Mouse (Mus musculus) hindbrain, embryonic 13.5 days (tissue): ENCODE measurements around the gene Nin. TPM values are rescaled to one million over a fixed set of nuclear protein-coding genes. Genes with fewer than 3 reads are reported as not detected.
A peak's percentile ranks its signal among the peaks of the same experiment; 100 is the strongest.

Experiments
- ATAC-seq: fragments of 200-750 bp; cut with Nextera tagmentation; 2 replicates; pipeline ENCODE4 v1.8.0; 2017; ENCODE audit warnings: moderate TSS enrichment; ENCODE audit not compliant: low FRiP score
- H3K27ac ChIP-seq: fragments of 300-500 bp; sonication (generic); 2 replicates; pipeline ENCODE4 v1.5.1; 2015; ENCODE audit warnings: inconsistent platforms, mild to moderate bottlenecking, moderate library complexity
- H3K27me3 ChIP-seq: fragments of 300-500 bp; sonication (generic); 2 replicates; pipeline ENCODE4 v1.6.1; 2015; ENCODE audit warnings: mild to moderate bottlenecking, inconsistent platforms
- H3K36me3 ChIP-seq: fragments of 300-500 bp; sonication (generic); 2 replicates; pipeline ENCODE4 v1.6.1; 2015; ENCODE audit warnings: mild to moderate bottlenecking, inconsistent platforms
- H3K4me1 ChIP-seq: fragments of 300-500 bp; sonication (generic); replicated peaks from 2 replicates; pipeline ENCODE4 v1.6.1; 2015; ENCODE audit warnings: inconsistent platforms
- H3K4me2 ChIP-seq: fragments of 300-500 bp; sonication (generic); 2 replicates; pipeline ENCODE4 v1.6.1; 2015; ENCODE audit warnings: inconsistent platforms, mild to moderate bottlenecking, moderate library complexity
- H3K4me3 ChIP-seq: fragments of 300-500 bp; sonication (generic); 2 replicates; pipeline ENCODE4 v1.5.1; 2015; ENCODE audit warnings: mild to moderate bottlenecking, inconsistent platforms
- H3K9ac ChIP-seq: fragments of 300-500 bp; sonication (generic); 2 replicates; pipeline ENCODE4 v1.6.1; 2015; ENCODE audit warnings: mild to moderate bottlenecking, inconsistent platforms
- H3K9me3 ChIP-seq: fragments of 300-500 bp; sonication (generic); 2 replicates; pipeline ENCODE4 v1.6.1; 2016; ENCODE audit warnings: inconsistent platforms
- WGBS: fragments of 180-500 bp; shearing (Covaris S2); methylation state at CpG from one replicate; pipeline ENCODE4 v1.1.7; 2015; 5-methylcytosine and 5-hydroxymethylcytosine counted together
- polyA plus RNA-seq: library from polyadenylated mRNA; unstranded; fragments of >200 nt; fragmentation: Nextera tagmentation; extraction: Ambion mirVana; gene quantifications from 2 replicates; pipeline ENCODE4 v1.2.1, GENCODE M21; 2015

Nin gene
- polyA plus RNA-seq, 1 experiment from 2014 or later = 13.3 TPM

DNA sequence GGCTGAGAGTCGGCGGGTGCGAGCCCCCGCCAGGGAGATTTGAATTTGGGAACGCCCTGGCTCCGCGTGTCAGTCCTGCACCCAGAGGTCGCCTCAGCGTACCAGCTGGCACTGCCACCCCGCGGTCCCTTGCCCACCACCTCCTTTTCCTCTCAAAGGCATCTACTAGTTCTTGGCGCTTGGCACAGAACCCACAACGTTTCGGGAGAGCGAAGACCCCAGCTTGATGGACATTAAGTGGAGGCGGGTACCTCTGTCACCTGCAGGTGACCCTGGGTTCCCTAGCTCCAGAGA, 1.5 kb downstream of the Nin start:
- peak; percentile 50 for ATAC-seq
- peak overlapping the region; percentile 94 for H3K9ac ChIP-seq
- peak overlapping the region; percentile 73 for H3K4me2 ChIP-seq
- 5% methylated on average over 14 of the region's 16 CpGs for WGBS
- peak overlapping the region; percentile 94 for H3K27ac ChIP-seq
- H3K9me3 ChIP-seq = no peaks in the 10 kb centered on the region
- H3K36me3 ChIP-seq = no peaks in the 10 kb centered on the region
- peaks cover 45% of the 10 kb centered on the region for H3K4me1 ChIP-seq
- 0 out of 2 replicates have a peak, but pooled peaks cover 9% of the 10 kb centered on the region for H3K27me3 ChIP-seq
- peak overlapping the region; percentile 82 for H3K4me3 ChIP-seq

GRCm38 (mm10) chr12:70111367-70112089, 2.0 kb downstream of the Nin start:
- Histone ChIP-seq H3K4me2 (peak overlapping the region; percentile 73), H3K27ac (peak overlapping the region; percentile 94), H3K36me3 (no peaks in the 10 kb centered on the region), H3K9me3 (no peaks in the 10 kb centered on the region), H3K27me3 (0 out of 2 replicates have a peak, but pooled peaks cover 9% of the 10 kb centered on the region), H3K4me3 (peak overlapping the region; percentile 82), H3K9ac (peak overlapping the region; percentile 94), H3K4me1 (peaks cover 50% of the 10 kb centered on the region)
- ATAC-seq = peak; percentile 84
- under 1% methylated on average over 87 of the region's 101 CpGs for WGBS

DNA sequence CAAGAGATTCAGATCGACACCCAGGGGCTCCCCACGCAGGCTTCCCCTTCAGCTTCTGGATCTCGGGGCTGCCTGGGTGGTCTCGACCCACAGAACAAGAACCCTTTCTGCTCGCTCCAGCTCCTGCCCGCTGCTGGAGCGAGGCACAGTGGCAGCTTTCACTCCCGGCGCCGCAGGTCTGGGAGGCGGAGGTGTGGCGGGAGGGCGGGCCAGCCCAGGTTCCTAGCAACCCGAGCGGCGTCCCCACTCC, 2.5 kb downstream of the Nin start:
- H3K4me2 ChIP-seq = peak overlapping the region; percentile 73
- H3K27me3 ChIP-seq = 0 out of 2 replicates have a peak, but pooled peaks cover 9% of the 10 kb centered on the region
- peak overlapping the region; percentile 94 for H3K9ac ChIP-seq
- H3K4me3 ChIP-seq = peak overlapping the region; percentile 82
- H3K4me1 ChIP-seq = peaks cover 55% of the 10 kb centered on the region
- H3K9me3 ChIP-seq = no peaks in the 10 kb centered on the region
- under 1% methylated on average over 16 of the region's 16 CpGs for WGBS
- peak; percentile 65; the same call in 1 of the 2 replicates for ATAC-seq
- no peaks in the 10 kb centered on the region for H3K36me3 ChIP-seq
- H3K27ac ChIP-seq = peak overlapping the region; percentile 94

- H3K27ac ChIP-seq = peak overlapping the region; percentile 94
- ATAC-seq = peak; percentile 1; the same call in 1 of the 2 replicates
- 0 out of 2 replicates have a peak, but pooled peaks cover 8% of the 10 kb centered on the region for H3K27me3 ChIP-seq
- H3K9ac ChIP-seq = peak overlapping the region; percentile 94
- 9% methylated on average over 23 of the region's 23 CpGs for WGBS
- no peaks in the 10 kb centered on the region for H3K36me3 ChIP-seq
- no peaks in the 10 kb centered on the region for H3K9me3 ChIP-seq
- peaks cover 60% of the 10 kb centered on the region for H3K4me1 ChIP-seq
- peak overlapping the region; percentile 82 for H3K4me3 ChIP-seq
- H3K4me2 ChIP-seq = peak overlapping the region; percentile 73
Observed at GRCm38 (mm10) chr12:70110375-70111116, 3.0 kb downstream of the Nin start.

- 39% methylated on average over 6 of the region's 6 CpGs for WGBS
- peak overlapping the region; percentile 73 for H3K4me2 ChIP-seq
- no peaks in the 10 kb centered on the region for H3K36me3 ChIP-seq
- peaks cover 66% of the 10 kb centered on the region for H3K4me1 ChIP-seq
- peak overlapping the region; percentile 94; the same call in 1 of the 2 replicates for H3K27ac ChIP-seq
- 0 out of 2 replicates have a peak, but pooled peaks cover 3% of the 10 kb centered on the region for H3K27me3 ChIP-seq
- no peaks in the 10 kb centered on the region for H3K9me3 ChIP-seq
- H3K4me3 ChIP-seq = peak overlapping the region; percentile 82
- no peak for ATAC-seq
- peak overlapping the region; percentile 94 for H3K9ac ChIP-seq
Observed at GRCm38 (mm10) chr12:70109921-70110320, 3.6 kb downstream of the Nin start.

DNA sequence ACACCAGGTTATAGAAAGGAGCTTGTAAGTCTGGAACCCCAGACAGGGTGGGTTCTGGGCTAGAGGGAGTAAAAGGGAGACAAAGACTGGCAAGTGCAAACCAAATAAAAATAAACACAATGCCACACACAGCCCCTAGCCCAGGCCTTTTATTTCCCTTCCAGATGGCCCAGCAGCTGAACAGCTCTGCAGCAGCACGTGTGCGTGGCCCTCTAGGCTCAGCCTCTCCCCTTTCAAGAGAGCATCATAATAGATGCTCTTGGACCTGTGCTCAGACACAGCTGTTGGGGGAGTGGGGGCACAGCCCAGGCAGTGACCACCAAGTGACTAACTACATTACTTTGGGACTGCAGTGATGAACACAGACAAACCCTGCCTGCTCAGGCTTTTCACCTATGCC, 5.4 kb downstream of the Nin start:
- Histone ChIP-seq H3K4me1 (peaks cover 82% of the 10 kb centered on the region), H3K9ac (0 out of 2 replicates have a peak overlapping the region, but pooled peaks have one; percentile 19), H3K27me3 (no peaks in the 10 kb centered on the region), H3K27ac (peak overlapping the region; percentile 61), H3K4me2 (peak overlapping the region; percentile 73), H3K4me3 (no peak overlapping the region), H3K36me3 (no peaks in the 10 kb centered on the region), H3K9me3 (no peaks in the 10 kb centered on the region)
- ATAC-seq = 0 out of 2 replicates have a peak, but pooled peaks have one; percentile 5
- 13% methylated on average over 2 of the region's 2 CpGs for WGBS

DNA sequence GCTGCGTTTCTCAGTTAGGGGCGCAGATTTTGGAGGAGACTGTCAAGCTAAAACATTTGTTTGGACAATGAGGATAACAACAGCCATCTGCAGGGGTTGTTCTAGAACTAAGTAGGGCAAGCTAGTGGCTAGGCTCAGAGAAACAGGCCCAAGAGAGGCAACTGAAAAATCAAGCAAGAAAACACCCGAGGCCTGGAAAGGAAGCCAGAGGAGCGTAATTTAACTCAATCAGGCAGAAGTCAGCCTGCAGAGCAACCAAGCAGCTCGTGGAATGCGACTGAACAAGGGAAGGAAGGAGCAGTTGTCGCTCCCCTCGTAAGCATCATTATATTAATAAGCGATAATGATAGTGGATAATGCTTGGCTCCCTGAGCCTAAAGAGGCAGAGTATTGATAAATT, 7.0 kb downstream of the Nin start:
- no peaks in the 10 kb centered on the region for H3K9me3 ChIP-seq
- H3K4me1 ChIP-seq = peaks cover 80% of the 10 kb centered on the region
- H3K36me3 ChIP-seq = peaks cover 8% of the 10 kb centered on the region
- no peak overlapping the region for H3K4me2 ChIP-seq
- no peak overlapping the region for H3K4me3 ChIP-seq
- whole genome bisulfite sequencing = 43% methylated on average over 9 of the region's 9 CpGs
- peak overlapping the region; percentile 71 for H3K27ac ChIP-seq
- H3K27me3 ChIP-seq = no peaks in the 10 kb centered on the region
- no peak overlapping the region for H3K9ac ChIP-seq
- ATAC-seq = no peak

- no peak for ATAC-seq
- Histone ChIP-seq H3K9me3 (no peaks in the 10 kb centered on the region), H3K4me3 (no peak overlapping the region), H3K9ac (no peak overlapping the region), H3K27me3 (no peaks in the 10 kb centered on the region), H3K4me2 (no peak overlapping the region), H3K4me1 (peaks cover 82% of the 10 kb centered on the region), H3K27ac (no peak overlapping the region), H3K36me3 (peaks cover 9% of the 10 kb centered on the region)
- 54% methylated on average over 6 of the region's 6 CpGs for WGBS
Observed at GRCm38 (mm10) chr12:70105885-70106284, 7.6 kb downstream of the Nin start.

DNA sequence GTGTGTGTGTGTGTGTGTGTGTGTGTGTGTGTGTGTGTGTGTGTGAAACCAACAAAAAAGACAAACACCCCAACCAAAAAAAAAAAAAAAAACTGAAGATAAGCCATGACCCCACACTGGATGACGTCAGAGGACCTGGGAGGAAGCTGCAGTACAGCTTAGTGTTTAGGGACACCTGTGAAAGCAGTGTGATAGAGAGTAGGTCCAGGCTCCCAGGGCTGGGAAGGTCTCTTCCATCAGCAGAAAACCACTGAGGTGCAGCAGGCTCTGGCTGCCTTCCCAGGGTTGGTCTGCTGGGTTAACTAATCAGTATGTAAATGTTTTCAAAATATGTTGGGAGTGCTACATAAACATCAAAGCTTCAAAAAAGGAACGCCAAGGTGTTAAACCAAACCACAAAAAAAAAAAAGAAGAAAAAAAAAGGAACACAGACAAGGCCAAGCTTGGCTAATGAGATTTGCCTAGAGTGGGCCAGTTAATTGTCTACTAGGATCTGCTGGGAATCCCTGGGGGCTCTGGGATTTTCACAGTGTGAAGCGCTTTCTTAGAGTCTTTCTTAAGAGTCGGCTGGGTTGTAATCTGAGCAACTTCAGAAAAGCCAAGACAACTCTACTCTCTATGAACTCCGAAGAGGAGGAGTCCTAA, 8.6 kb downstream of the Nin start:
- no peak overlapping the region for H3K4me3 ChIP-seq
- H3K36me3 ChIP-seq = peaks cover 9% of the 10 kb centered on the region
- H3K4me2 ChIP-seq = no peak overlapping the region
- H3K9ac ChIP-seq = no peak overlapping the region
- no peak for ATAC-seq
- no peaks in the 10 kb centered on the region for H3K9me3 ChIP-seq
- peaks cover 73% of the 10 kb centered on the region for H3K4me1 ChIP-seq
- H3K27me3 ChIP-seq = no peaks in the 10 kb centered on the region
- 15% methylated on average over 5 of the region's 5 CpGs for WGBS
- H3K27ac ChIP-seq = peak overlapping the region; percentile 52; the same call in 1 of the 2 replicates

- WGBS = 47% methylated on average over 4 of the region's 4 CpGs
- peaks cover 66% of the 10 kb centered on the region for H3K4me1 ChIP-seq
- H3K4me2 ChIP-seq = no peak overlapping the region
- H3K27me3 ChIP-seq = no peaks in the 10 kb centered on the region
- ATAC-seq = no peak
- H3K36me3 ChIP-seq = peaks cover 9% of the 10 kb centered on the region
- H3K27ac ChIP-seq = peak overlapping the region; percentile 52; the same call in 1 of the 2 replicates
- no peak overlapping the region for H3K4me3 ChIP-seq
- no peaks in the 10 kb centered on the region for H3K9me3 ChIP-seq
- 0 out of 2 replicates have a peak overlapping the region, but pooled peaks have one; percentile 5 for H3K9ac ChIP-seq
Observed at GRCm38 (mm10) chr12:70104199-70104598, 9.3 kb downstream of the Nin start.

DNA sequence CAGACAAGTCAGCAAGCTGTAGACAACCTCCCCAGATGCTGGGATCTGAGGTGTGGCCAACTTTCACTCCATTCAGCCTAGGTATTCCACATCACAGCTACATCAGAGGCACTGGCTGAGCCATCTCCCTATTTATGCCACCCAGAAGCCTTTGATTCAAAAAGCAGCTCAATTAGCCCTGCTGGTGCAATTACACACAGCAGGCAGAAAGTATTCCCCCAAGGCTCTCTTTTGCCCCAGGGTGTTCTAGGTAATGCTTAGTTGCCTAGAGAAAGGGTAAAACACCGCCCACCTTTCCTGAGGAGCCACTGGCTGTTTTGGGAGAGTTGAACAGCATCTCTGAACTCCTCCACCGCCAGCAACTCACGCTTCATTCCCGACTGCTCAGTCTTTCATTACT, 10.3 kb downstream of the Nin start:
- H3K9me3 ChIP-seq = no peaks in the 10 kb centered on the region
- peaks cover 9% of the 10 kb centered on the region for H3K36me3 ChIP-seq
- H3K4me3 ChIP-seq = no peak overlapping the region
- 79% methylated on average over 4 of the region's 4 CpGs for WGBS
- no peak for ATAC-seq
- H3K27ac ChIP-seq = no peak overlapping the region
- no peak overlapping the region for H3K9ac ChIP-seq
- peaks cover 56% of the 10 kb centered on the region for H3K4me1 ChIP-seq
- H3K27me3 ChIP-seq = no peaks in the 10 kb centered on the region
- no peak overlapping the region for H3K4me2 ChIP-seq

- Histone ChIP-seq H3K9me3 (no peaks in the 10 kb centered on the region), H3K27me3 (no peaks in the 10 kb centered on the region), H3K9ac (no peak overlapping the region), H3K4me2 (no peak overlapping the region), H3K4me3 (no peak overlapping the region), H3K27ac (no peak overlapping the region), H3K36me3 (peaks cover 9% of the 10 kb centered on the region), H3K4me1 (peaks cover 53% of the 10 kb centered on the region)
- 95% methylated on average over 9 of the region's 9 CpGs for WGBS
- no peak for ATAC-seq
Observed at GRCm38 (mm10) chr12:70102426-70102825, 11.1 kb downstream of the Nin start.
